Mouse (Mus musculus) olfactory bulb, adult 2 months (tissue): ENCODE measurements around the gene Tmem239.

ENCODE experiments used
- CTCF ChIP-seq: fragments of 200-500 bp; IDR thresholded peaks from 2 replicates; pipeline ENCODE4 v1.5.1; 2012; ENCODE audit warnings: low read depth, mild to moderate bottlenecking, low read length, moderate library complexity; ENCODE audit not compliant: insufficient read depth
- POLR2A ChIP-seq: fragments of 200-500 bp; IDR thresholded peaks from 2 replicates; pipeline ENCODE4 v1.6.1; 2012; ENCODE audit warnings: mild to moderate bottlenecking, low read depth, low read length, moderate library complexity; ENCODE audit not compliant: insufficient read depth

DNA sequence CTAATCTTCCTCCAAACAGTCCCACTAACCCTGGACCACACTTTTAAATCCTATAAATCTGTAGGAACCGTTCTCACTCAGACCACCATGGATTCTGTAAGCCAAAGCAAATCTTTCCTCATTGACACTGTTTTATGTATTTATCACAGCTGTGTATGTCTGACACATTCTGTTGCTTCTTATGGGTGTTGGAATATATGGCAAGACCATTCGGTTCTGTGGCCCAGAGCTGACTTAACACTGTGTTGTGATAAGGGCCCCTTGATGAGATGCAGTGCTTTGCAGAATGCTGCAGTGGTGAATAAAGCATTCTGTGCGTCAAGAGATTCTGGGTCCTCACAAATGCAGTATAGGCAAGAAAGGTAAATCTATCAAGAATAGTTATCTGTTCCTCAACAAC is 25.9 kb downstream of the Tmem239 start:
- TF ChIP-seq CTCF (no peak), POLR2A (no peak)
